ENCODE assay signal across 9 mouse cellular contexts in genomic region chr12:26936696-26937458, GRCm38 (mm10).
DNase-seq lines count a peak whose midpoint lies in the region; ATAC-seq lines count a peak whose summit lies in the region.
"Had no signal": no experiment of that assay in that cellular context is flagged by ENCODE, and none has a peak within 500 bp of the region (broad histone marks: within the 10 kb centered on the region; RNA-seq: fewer than 3 reads in every experiment).

No protein-coding gene starts in this region.

- intact Hi-C loops in gastrocnemius, postnatal 14 days (cut with DNase I; ENCODE audit: low total_unique reads), result no loop called here

- H3K9ac ChIP-seq in forebrain, embryonic 16.5 days (replicated peaks; ENCODE audit: low read depth, low read length), result no peak overlapping the region
- H3K9ac ChIP-seq in midbrain, embryonic 14.5 days (replicated peaks; ENCODE audit: low read length), result no peak overlapping the region

- 21% methylated on average over 5 of the region's 5 CpGs for WGBS in forebrain, embryonic 16.5 days
- WGBS in midbrain, embryonic 14.5 days, result 18% methylated on average over 5 of the region's 5 CpGs

- peaks cover 18% of the 10 kb centered on the region for H3K4me1 ChIP-seq in forebrain, embryonic 16.5 days (replicated peaks; ENCODE audit: control insufficient read depth, insufficient read depth, low read length)
- peaks cover 22% of the 10 kb centered on the region; the same call in 1 of the 2 replicates for H3K4me1 ChIP-seq in midbrain, embryonic 14.5 days (ENCODE audit: control insufficient read depth, insufficient read depth, low read length)

- peak overlapping the region; percentile 86 for H3K27ac ChIP-seq in forebrain, embryonic 16.5 days (ENCODE audit: low read length)
- H3K27ac ChIP-seq in midbrain, embryonic 14.5 days (replicated peaks; ENCODE audit: low read depth, low read length), result peak overlapping the region; percentile 76

- peaks cover 3% of the 10 kb centered on the region; the same call in 1 of the 2 replicates for H3K9me3 ChIP-seq in forebrain, embryonic 16.5 days (ENCODE audit: control insufficient read depth, low read length)
- H3K9me3 ChIP-seq in midbrain, embryonic 14.5 days (ENCODE audit: control insufficient read depth, low read length), result no peaks in the 10 kb centered on the region

- H3K4me3 ChIP-seq in forebrain, embryonic 16.5 days (replicated peaks; ENCODE audit: low read length), result no peak overlapping the region
- H3K4me3 ChIP-seq in midbrain, embryonic 14.5 days (replicated peaks; ENCODE audit: low read depth, low read length), result no peak overlapping the region

- peak; percentile 80 for DNase-seq in cerebellum, adult 11 months
- DNase-seq in cerebellum, postnatal 25 days, result peak; percentile 83 to 91
- DNase-seq in midbrain, embryonic 14.5 days, result peak; percentile 76
- DNase-seq in gastrocnemius, postnatal 14 days, result no peak
- DNase-seq in frontal cortex, postnatal 25 days (ENCODE audit: low spot score in 2 of 2), result no peak
- no peak for DNase-seq in frontal cortex, postnatal 14 days (ENCODE audit: low spot score in 2 of 2)
- DNase-seq: lung, adult 18-20 months; thymus, adult 2 months had no signal

- no peak overlapping the region for H3K4me2 ChIP-seq in forebrain, embryonic 16.5 days (ENCODE audit: low read length)
- H3K4me2 ChIP-seq in midbrain, embryonic 14.5 days (ENCODE audit: low read length), result no peak overlapping the region

- no peaks in the 10 kb centered on the region for H3K27me3 ChIP-seq in forebrain, embryonic 16.5 days (replicated peaks; ENCODE audit: control insufficient read depth, insufficient read depth, low read length)
- H3K27me3 ChIP-seq in midbrain, embryonic 14.5 days (ENCODE audit: control insufficient read depth, insufficient read depth, low read length), result no peaks in the 10 kb centered on the region

- peak; percentile 90 for ATAC-seq in forebrain, embryonic 16.5 days
- ATAC-seq in midbrain, embryonic 14.5 days (ENCODE audit: low FRiP score, low TSS enrichment), result peak; percentile 53; the same call in 1 of the 2 replicates

- no peaks in the 10 kb centered on the region for H3K36me3 ChIP-seq in forebrain, embryonic 16.5 days (ENCODE audit: control insufficient read depth, insufficient read depth)
- no peaks in the 10 kb centered on the region for H3K36me3 ChIP-seq in midbrain, embryonic 14.5 days (ENCODE audit: control insufficient read depth, insufficient read depth, low read length)

Comparison
In these comparisons a context has a peak if more than half of its experiments do, and no peak if none do; other contexts are left out.
1. DNase-seq: peak in cerebellum, adult 11 months (single experiment), cerebellum, postnatal 25 days (2 of 2) and midbrain, embryonic 14.5 days (single experiment); none in gastrocnemius, postnatal 14 days (single experiment), frontal cortex, postnatal 25 days (0 of 2) and frontal cortex, postnatal 14 days (0 of 2).